10 mouse cellular contexts compared by ENCODE assay signal in the genomic region with DNA sequence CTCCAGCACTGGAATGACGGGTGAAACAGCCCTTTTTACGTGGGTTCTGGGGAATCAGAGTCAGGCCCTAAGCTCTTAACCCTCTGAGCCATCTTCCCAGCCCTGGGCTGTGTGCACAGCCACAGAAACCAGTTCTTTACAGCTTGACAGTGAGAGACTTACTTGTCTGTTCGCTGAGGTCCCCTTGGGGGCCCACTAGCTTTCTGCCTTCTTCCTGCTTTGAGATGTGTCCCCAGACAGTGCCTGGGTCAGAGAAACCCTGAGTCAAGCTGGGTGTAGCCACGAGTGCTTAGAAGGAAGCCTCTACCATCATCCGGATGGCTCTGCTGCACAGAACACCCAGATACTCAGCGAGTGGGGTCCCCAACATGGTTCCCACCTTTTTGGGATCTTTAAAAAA. TPM values are rescaled to one million over a fixed set of nuclear protein-coding genes. Genes with fewer than 3 reads are reported as not detected.
DNase-seq lines count a peak whose midpoint lies in the region; ATAC-seq and TF ChIP-seq lines count a peak whose summit lies in the region.
"Had no signal": no experiment of that assay in that cellular context is flagged by ENCODE, and none has a peak within 500 bp of the region (broad histone marks: within the 10 kb centered on the region; RNA-seq: fewer than 3 reads in every experiment).

No protein-coding gene starts in this region.

- no peak for TF ChIP-seq POLR2A in kidney, adult 2 months (IDR thresholded peaks at IDR 0.05; ENCODE audit: low read depth, low read length)

- no peak overlapping the region for H3K4me3 ChIP-seq in kidney, adult 2 months (ENCODE audit: insufficient read depth, low read depth, low read length)
- H3K4me3 ChIP-seq in limb, embryonic 13.5 days = no peak overlapping the region

- intact Hi-C loops in left cerebral cortex, postnatal 25 days (cut with DNase I) = no loop called here

- H3K27ac ChIP-seq in kidney, adult 2 months (ENCODE audit: insufficient read depth, low read depth, low read length) = peak overlapping the region; percentile 97
- peak overlapping the region; percentile 8; the same call in 1 of the 2 replicates for H3K27ac ChIP-seq in limb, embryonic 13.5 days

- peaks cover 87% of the 10 kb centered on the region for H3K4me1 ChIP-seq in kidney, adult 2 months (ENCODE audit: control insufficient read depth, insufficient read depth, low read length)
- H3K4me1 ChIP-seq in limb, embryonic 13.5 days = peaks cover 100% of the 10 kb centered on the region

- 52% methylated on average over 6 of the region's 6 CpGs for WGBS in kidney, adult 2 months
- 67% methylated on average over 6 of the region's 6 CpGs for WGBS in limb, embryonic 13.5 days

- no peak for TF ChIP-seq CTCF in kidney, adult 2 months (conservative IDR thresholded peaks at IDR 0.05; ENCODE audit: insufficient read depth, insufficient read length, low read depth, low read length)

- H3K9me3 ChIP-seq in limb, embryonic 13.5 days = no peaks in the 10 kb centered on the region

- H3K4me2 ChIP-seq in limb, embryonic 13.5 days (replicated peaks) = no peak overlapping the region

- H3K27me3 ChIP-seq in kidney, adult 2 months (replicated peaks; ENCODE audit: control insufficient read depth, insufficient read depth, low read length) = no peaks in the 10 kb centered on the region
- no peaks in the 10 kb centered on the region for H3K27me3 ChIP-seq in limb, embryonic 13.5 days

- DNase-seq in kidney, adult 2 months = no peak
- no peak for DNase-seq in kidney, postnatal 25 days
- peak; percentile 44 to 47 for DNase-seq in B cell, adult 2 months
- DNase-seq in left cerebral cortex, postnatal 25 days (ENCODE audit: low spot score in 2 of 2) = no peak
- no peak for DNase-seq in adrenal gland, postnatal 25 days
- DNase-seq: cerebellum, adult 9-10 months; kidney, postnatal 14 days; right cerebral cortex, postnatal 25 days had no signal

- no peak overlapping the region for H3K9ac ChIP-seq in limb, embryonic 13.5 days

- peak; percentile 37 for ATAC-seq in CD4-positive, CD25-positive, alpha-beta regulatory T cell, adult 4 months
- ATAC-seq in limb, embryonic 13.5 days (ENCODE audit: low FRiP score, low read depth) = no peak

- H3K36me3 ChIP-seq in kidney, adult 2 months (ENCODE audit: control insufficient read depth, insufficient read depth, low read length) = no peaks in the 10 kb centered on the region
- peaks cover 41% of the 10 kb centered on the region for H3K36me3 ChIP-seq in limb, embryonic 13.5 days

RNA-seq across cellular contexts. Expression of gene Zmiz1, which starts 15.7 kb away (rescaled TPM):
- 37.8 and 42.6 TPM in 2 replicates for polyA plus RNA-seq in kidney, adult 2 months (2012; rRNA removed)
- polyA plus RNA-seq in CD4-positive, CD25-positive, alpha-beta regulatory T cell, adult 4 months (2017; shearing (Covaris generic)) = 10 to 100 TPM; 21.2 to 34.3 TPM
- polyA plus RNA-seq in limb, embryonic 13.5 days (2015; fragmentation: Nextera tagmentation; extraction: Ambion mirVana) = 66.7 and 68.6 TPM in 2 replicates
- 10 to 100 TPM; 85.1 to 95.2 TPM for total RNA-seq in left cerebral cortex, postnatal 25 days (2021)
- 125 and 153 TPM in 2 replicates for total RNA-seq in adrenal gland, postnatal 25 days (2021)

Comparison
In these comparisons a context has a peak if more than half of its experiments do, and no peak if none do; other contexts are left out.
1. DNase-seq: peak in B cell, adult 2 months (2 of 2); none in kidney, adult 2 months (single experiment), kidney, postnatal 25 days (0 of 2), left cerebral cortex, postnatal 25 days (0 of 2) and adrenal gland, postnatal 25 days (single experiment).